Mouse (Mus musculus) megakaryocyte, embryonic 14.5 days (primary cell): Measurements from ENCODE around the gene Pdgfa.

ENCODE experiments used
- FLI1 ChIP-seq: IDR thresholded peaks from 2 replicates; pipeline ENCODE4 v1.6.1; 2012; ENCODE audit warnings: low read length, inconsistent platforms, mixed read lengths
- GATA1 ChIP-seq: IDR thresholded peaks from 3 replicates; pipeline ENCODE4 v1.6.1; 2012; ENCODE audit warnings: mixed read lengths, low read length, inconsistent platforms, borderline replicate concordance

- TF ChIP-seq GATA1 (no peak), FLI1 (no peak)
These were observed 2.1 kb downstream of the Pdgfa start for GRCm38 (mm10) chr5:138994786-138995720.
